Mouse (Mus musculus) heart, embryonic 10.5 days (tissue): ENCODE results near the gene Gnao1. TPM values are rescaled to one million over a fixed set of nuclear protein-coding genes. Genes with fewer than 3 reads are reported as not detected.
A peak's percentile ranks its signal among the peaks of the same experiment; 100 is the strongest.

Experiments
- DNase-seq: peaks from one replicate; pipeline ENCODE4 v3.0.0-alpha.2; 2017; ENCODE audit warnings: low spot score
- H3K27ac ChIP-seq: fragments of 300-500 bp; sonication (generic); 2 replicates; pipeline ENCODE4 v1.5.1; 2016; ENCODE audit warnings: mild to moderate bottlenecking
- H3K27me3 ChIP-seq: fragments of 300-500 bp; sonication (generic); 2 replicates; pipeline ENCODE4 v1.6.1; 2016; ENCODE audit warnings: mild to moderate bottlenecking; ENCODE audit not compliant: poor library complexity, insufficient read depth, severe bottlenecking
- H3K36me3 ChIP-seq: fragments of 300-500 bp; sonication (generic); 2 replicates; pipeline ENCODE4 v1.6.1; 2016; ENCODE audit warnings: mild to moderate bottlenecking, moderate library complexity
- H3K4me1 ChIP-seq: fragments of 300-500 bp; sonication (generic); 2 replicates; pipeline ENCODE4 v1.6.1; 2016; ENCODE audit warnings: mild to moderate bottlenecking
- H3K4me3 ChIP-seq: fragments of 300-500 bp; sonication (generic); 2 replicates; pipeline ENCODE4 v1.5.1; 2016; ENCODE audit warnings: mild to moderate bottlenecking, moderate library complexity
- H3K9me3 ChIP-seq: fragments of 300-500 bp; sonication (generic); 2 replicates; pipeline ENCODE4 v1.6.1; 2016; ENCODE audit warnings: mild to moderate bottlenecking, moderate library complexity
- WGBS: fragments of 180-500 bp; shearing (Covaris S2); methylation state at CpG from one replicate; pipeline ENCODE4 v1.1.7; 2016; 5-methylcytosine and 5-hydroxymethylcytosine counted together
- polyA plus RNA-seq: library from polyadenylated mRNA; unstranded; fragments of >200 nt; fragmentation: Nextera tagmentation; extraction: Ambion mirVana; gene quantifications from 2 replicates; pipeline ENCODE4 v1.2.1, GENCODE M21; 2016

Gene Gnao1
- 9.3 and 11.3 TPM in 2 replicates for polyA plus RNA-seq

GRCm38 (mm10) chr8:93809686-93810027 is at the start of gene Gnao1:
TSS of gene Gnao1 (plus strand) at chr8:93809966.
- no peak for DNase-seq
- Histone ChIP-seq H3K36me3 (no peaks in the 10 kb centered on the region), H3K27ac (peak within 1 kb of the TSS; percentile 90), H3K9me3 (no peaks in the 10 kb centered on the region), H3K4me1 (peaks cover 34% of the 10 kb centered on the region), H3K4me3 (peak within 1 kb of the TSS; percentile 79), H3K27me3 (peaks cover 30% of the 10 kb centered on the region)
- WGBS: 11% methylated on average over 9 of the region's 9 CpGs

GRCm38 (mm10) chr8:93777605-93778004 is 32.2 kb upstream of the Gnao1 start:
- no peaks in the 10 kb centered on the region for H3K27me3 ChIP-seq
- peak overlapping the region; percentile 69 for H3K27ac ChIP-seq
- H3K4me1 ChIP-seq: peaks cover 6% of the 10 kb centered on the region; the same call in 1 of the 2 replicates
- DNase-seq: no peak
- no peaks in the 10 kb centered on the region for H3K9me3 ChIP-seq
- WGBS: 37% methylated on average over 3 of the region's 3 CpGs
- H3K36me3 ChIP-seq: no peaks in the 10 kb centered on the region
- H3K4me3 ChIP-seq: no peak overlapping the region

- Histone ChIP-seq H3K4me3 (no peak overlapping the region), H3K4me1 (peaks cover 34% of the 10 kb centered on the region), H3K36me3 (no peaks in the 10 kb centered on the region), H3K27me3 (peaks cover 26% of the 10 kb centered on the region), H3K9me3 (no peaks in the 10 kb centered on the region), H3K27ac (no peak overlapping the region)
- WGBS: 76% methylated on average over 3 of the region's 3 CpGs
- DNase-seq: no peak
These were observed 540 bp upstream of the Gnao1 start for GRCm38 (mm10) chr8:93809226-93809625.

DNA sequence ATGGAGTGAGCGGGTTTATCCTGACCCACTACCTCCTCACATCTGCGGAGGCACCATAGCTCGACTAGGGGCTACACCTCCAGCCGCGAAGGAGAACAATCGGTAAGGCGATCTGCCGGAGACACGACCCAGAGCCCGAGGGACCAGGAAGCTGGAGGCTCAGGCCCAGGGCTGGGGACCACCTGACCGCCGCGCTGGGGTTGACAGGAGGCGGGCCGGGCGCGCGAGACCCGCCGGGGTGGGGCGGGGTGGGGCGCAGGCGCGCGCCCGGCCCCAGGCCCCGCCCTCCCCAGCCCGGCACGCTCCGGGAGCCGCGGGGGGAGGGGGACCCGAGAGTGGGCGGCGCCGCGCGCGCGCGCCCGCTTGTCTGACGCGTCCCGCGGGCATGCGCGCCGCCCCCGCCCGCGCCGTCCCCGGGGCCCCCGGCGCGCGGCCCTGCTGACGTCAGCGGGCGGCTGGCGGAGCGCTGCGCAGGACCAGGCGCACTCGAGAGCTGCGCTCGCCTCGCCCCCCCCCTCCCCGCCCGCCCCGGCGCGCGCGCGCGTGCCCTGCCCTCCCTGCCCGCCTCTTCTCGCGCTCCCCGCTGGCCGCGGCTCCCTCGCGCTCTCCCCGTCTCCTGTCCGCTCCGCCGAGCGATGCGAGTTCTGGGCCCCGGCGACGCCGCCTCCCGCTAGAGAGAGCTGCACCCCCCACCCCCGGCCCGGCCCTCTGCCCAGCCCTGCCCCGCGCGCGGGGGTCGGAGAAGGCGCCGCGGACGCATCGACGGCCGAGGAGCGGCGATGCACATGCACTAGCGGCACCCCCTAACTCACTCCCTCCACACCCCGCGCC is 477 bp downstream of the Gnao1 start:
- Histone ChIP-seq H3K4me3 (peak overlapping the region; percentile 79), H3K27me3 (peaks cover 30% of the 10 kb centered on the region), H3K9me3 (no peaks in the 10 kb centered on the region), H3K36me3 (no peaks in the 10 kb centered on the region), H3K4me1 (peaks cover 34% of the 10 kb centered on the region), H3K27ac (peak overlapping the region; percentile 90)
- DNase-seq: peak; percentile 85
- WGBS: 1% methylated on average over 59 of the region's 116 CpGs

DNA sequence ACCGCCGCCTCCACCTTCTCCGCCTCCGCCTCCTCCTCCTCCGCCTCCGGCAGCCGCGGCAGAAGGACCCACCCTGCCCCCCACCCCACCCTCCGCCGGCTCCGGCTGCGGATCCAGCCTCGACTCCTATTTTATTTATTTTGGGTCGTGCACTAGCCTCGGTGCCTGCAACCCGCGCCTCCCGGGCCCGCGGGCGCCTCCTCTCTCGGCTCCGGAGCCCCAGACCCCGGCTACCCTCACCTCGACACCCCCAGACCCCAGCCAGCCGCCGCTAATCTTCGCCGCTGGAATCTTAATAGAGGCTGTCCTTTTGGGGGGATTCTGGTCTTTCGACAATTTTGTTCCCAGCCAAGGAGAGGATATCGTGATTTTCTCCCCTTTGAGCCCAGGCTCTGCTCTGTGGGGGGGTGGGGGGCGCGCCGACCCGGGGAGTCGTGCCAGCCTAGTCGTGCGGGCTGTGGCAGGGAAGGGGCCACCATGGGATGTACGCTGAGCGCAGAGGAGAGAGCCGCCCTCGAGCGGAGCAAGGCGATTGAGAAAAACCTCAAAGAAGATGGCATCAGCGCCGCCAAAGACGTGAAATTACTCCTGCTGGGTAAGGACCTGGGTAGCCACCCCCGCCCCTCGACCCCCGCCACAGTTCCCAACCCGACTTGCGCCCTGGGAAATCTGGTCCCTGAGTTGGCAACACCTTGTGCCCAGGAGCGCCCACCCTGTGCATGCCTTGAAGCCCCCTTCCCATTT is 1.3 kb downstream of the Gnao1 start:
- H3K27me3 ChIP-seq: peaks cover 30% of the 10 kb centered on the region
- peaks cover 34% of the 10 kb centered on the region for H3K4me1 ChIP-seq
- peak overlapping the region; percentile 90 for H3K27ac ChIP-seq
- WGBS: under 1% methylated on average over 47 of the region's 53 CpGs
- DNase-seq: no peak
- H3K36me3 ChIP-seq: no peaks in the 10 kb centered on the region
- peak overlapping the region; percentile 79 for H3K4me3 ChIP-seq
- H3K9me3 ChIP-seq: no peaks in the 10 kb centered on the region

GRCm38 (mm10) chr8:93811719-93812475 is 2.1 kb downstream of the Gnao1 start:
- no peak for DNase-seq

DNA sequence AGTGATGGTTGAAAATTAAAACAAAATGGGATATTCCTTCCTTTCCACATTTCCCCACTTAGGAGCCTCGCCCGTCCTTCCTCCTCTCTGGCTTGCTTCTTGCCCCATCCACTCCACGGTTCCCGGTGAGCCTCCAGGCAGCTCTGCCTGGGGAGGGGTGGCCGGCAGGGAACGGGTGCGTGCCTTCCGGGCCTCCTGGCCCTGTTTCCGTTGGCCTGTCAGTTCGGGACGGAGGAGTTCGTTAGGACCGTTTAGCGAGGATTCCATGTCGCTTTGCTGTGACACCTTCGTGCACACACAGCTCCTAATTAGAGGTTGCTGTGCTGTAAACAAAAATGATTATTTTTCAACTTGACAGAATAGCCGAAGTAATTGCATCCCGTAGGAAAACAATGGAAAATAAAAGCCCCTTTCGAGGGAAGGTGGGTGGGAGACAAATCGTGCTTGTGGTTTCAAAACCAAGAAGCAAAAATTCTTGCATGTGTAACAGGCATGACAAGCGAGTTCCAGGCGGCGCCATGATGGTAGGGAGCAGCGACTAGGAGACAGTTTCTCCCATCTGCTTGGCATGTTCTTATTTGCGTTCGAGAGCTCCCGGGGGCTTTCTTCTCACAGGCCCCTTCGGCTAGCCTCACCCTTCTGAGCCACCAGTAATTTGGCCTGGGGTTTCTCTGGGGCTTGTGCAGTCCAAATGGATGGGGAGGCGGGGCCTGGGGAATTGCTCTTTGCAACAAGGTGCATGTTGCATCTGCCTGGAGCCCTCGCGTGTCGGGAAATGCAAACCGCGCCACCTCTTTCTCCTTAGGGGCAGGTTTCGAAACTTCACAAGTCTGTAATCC is 3.0 kb downstream of the Gnao1 start:
- no peaks in the 10 kb centered on the region for H3K36me3 ChIP-seq
- peaks cover 34% of the 10 kb centered on the region for H3K4me1 ChIP-seq
- no peaks in the 10 kb centered on the region for H3K9me3 ChIP-seq
- H3K27me3 ChIP-seq: peaks cover 30% of the 10 kb centered on the region
- DNase-seq: no peak
- 12% methylated on average over 35 of the region's 35 CpGs for WGBS
- peak overlapping the region; percentile 79 for H3K4me3 ChIP-seq
- no peak overlapping the region for H3K27ac ChIP-seq

More at GRCm38 (mm10) chr8:93811719-93812475, 2.1 kb downstream of the Gnao1 start:
- H3K36me3 ChIP-seq: no peaks in the 10 kb centered on the region
- 15% methylated on average over 20 of the region's 20 CpGs for WGBS
- H3K9me3 ChIP-seq: no peaks in the 10 kb centered on the region
- peak overlapping the region; percentile 79 for H3K4me3 ChIP-seq
- peaks cover 34% of the 10 kb centered on the region for H3K4me1 ChIP-seq
- H3K27ac ChIP-seq: no peak overlapping the region
- peaks cover 30% of the 10 kb centered on the region for H3K27me3 ChIP-seq

DNA sequence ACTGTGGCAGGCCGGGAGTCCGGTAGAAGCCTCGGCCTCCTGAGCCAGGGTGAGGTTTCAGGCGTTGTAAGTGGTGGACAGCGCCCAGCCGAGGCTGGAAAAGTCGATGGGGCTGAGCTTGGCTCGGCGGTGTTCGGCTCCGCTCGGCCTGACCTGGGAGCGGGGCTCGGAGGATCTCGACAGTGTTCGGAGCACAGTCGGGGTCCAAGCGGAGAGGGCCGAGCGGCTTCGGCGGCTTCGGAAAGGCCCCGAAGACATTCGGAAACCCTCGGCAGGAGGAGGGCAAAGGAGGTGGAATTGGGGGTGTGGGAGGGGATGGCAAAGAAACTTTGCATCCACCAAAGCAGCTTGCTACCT is 3.6 kb downstream of the Gnao1 start:
- no peaks in the 10 kb centered on the region for H3K36me3 ChIP-seq
- no peaks in the 10 kb centered on the region for H3K9me3 ChIP-seq
- H3K27ac ChIP-seq: no peak overlapping the region
- DNase-seq: peak; percentile 94
- peak overlapping the region; percentile 79 for H3K4me3 ChIP-seq
- under 1% methylated on average over 26 of the region's 26 CpGs for WGBS
- peaks cover 30% of the 10 kb centered on the region for H3K27me3 ChIP-seq
- peaks cover 34% of the 10 kb centered on the region for H3K4me1 ChIP-seq

GRCm38 (mm10) chr8:93814266-93814665 is 4.5 kb downstream of the Gnao1 start:
- no peak for DNase-seq
- Histone ChIP-seq H3K9me3 (no peaks in the 10 kb centered on the region), H3K4me3 (no peak overlapping the region), H3K27ac (no peak overlapping the region), H3K36me3 (no peaks in the 10 kb centered on the region), H3K27me3 (peaks cover 30% of the 10 kb centered on the region), H3K4me1 (peaks cover 34% of the 10 kb centered on the region)
- 66% methylated on average over 6 of the region's 6 CpGs for WGBS

- H3K4me3 ChIP-seq: no peak overlapping the region
- H3K36me3 ChIP-seq: no peaks in the 10 kb centered on the region
- DNase-seq: no peak
- no peaks in the 10 kb centered on the region for H3K9me3 ChIP-seq
- peaks cover 24% of the 10 kb centered on the region for H3K27me3 ChIP-seq
- 59% methylated on average over 6 of the region's 6 CpGs for WGBS
- peaks cover 24% of the 10 kb centered on the region for H3K4me1 ChIP-seq
- no peak overlapping the region for H3K27ac ChIP-seq
These were observed 6.5 kb downstream of the Gnao1 start for GRCm38 (mm10) chr8:93816226-93816625.

GRCm38 (mm10) chr8:93817366-93817765 is 7.6 kb downstream of the Gnao1 start:
- Histone ChIP-seq H3K36me3 (no peaks in the 10 kb centered on the region), H3K27ac (no peak overlapping the region), H3K4me3 (no peak overlapping the region), H3K27me3 (peaks cover 13% of the 10 kb centered on the region), H3K9me3 (no peaks in the 10 kb centered on the region), H3K4me1 (peaks cover 15% of the 10 kb centered on the region)
- WGBS: 93% methylated on average over 1 of the region's 1 CpGs
- no peak for DNase-seq

GRCm38 (mm10) chr8:93819929-93820328 is 10.2 kb downstream of the Gnao1 start:
- WGBS: 53% methylated on average over 4 of the region's 4 CpGs
- no peaks in the 10 kb centered on the region for H3K9me3 ChIP-seq
- DNase-seq: no peak

More at GRCm38 (mm10) chr8:93819929-93820328, 10.2 kb downstream of the Gnao1 start:
- Histone ChIP-seq H3K4me1 (peaks cover 11% of the 10 kb centered on the region; the same call in 1 of the 2 replicates), H3K4me3 (no peak overlapping the region), H3K36me3 (no peaks in the 10 kb centered on the region), H3K27me3 (no peaks in the 10 kb centered on the region), H3K27ac (no peak overlapping the region)
